Mouse (Mus musculus) erythroblast, embryonic 14.5 days (primary cell): Measurements from ENCODE around the gene Tlr5.

Experiments used
- GATA1 ChIP-seq: IDR thresholded peaks from 2 replicates; pipeline ENCODE4 v1.6.1; 2012; ENCODE audit warnings: low read length, inconsistent platforms, mixed read lengths
- TAL1 ChIP-seq: IDR thresholded peaks from 3 replicates; pipeline ENCODE4 v1.6.1; 2012; ENCODE audit warnings: low read length, inconsistent platforms, mixed read lengths

DNA sequence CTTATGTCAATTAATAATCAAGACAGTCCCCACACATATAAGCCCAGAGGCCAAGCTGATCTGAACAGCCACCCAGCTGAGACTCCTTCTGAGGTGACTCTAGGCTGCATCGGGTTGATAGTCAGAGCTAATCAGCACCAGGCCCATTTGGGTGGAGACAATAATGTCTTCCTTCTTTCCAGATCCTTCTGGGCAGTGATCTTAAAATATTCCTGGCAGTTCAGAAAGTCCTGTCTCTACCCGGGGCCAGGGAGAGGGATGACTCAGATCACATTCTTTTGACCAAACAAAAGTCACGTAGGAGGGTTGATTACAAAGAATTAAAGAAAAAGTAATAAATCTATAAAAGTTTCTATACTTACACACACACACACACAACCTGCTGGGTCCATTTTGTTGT lies 10.7 kb upstream of the Tlr5 start:
- no peak for TF ChIP-seq GATA1
- TF ChIP-seq TAL1, result no peak
